Mouse (Mus musculus): ENCODE measurements around the gene Mdh1b. TPM values are rescaled to one million over a fixed set of nuclear protein-coding genes. Genes with fewer than 3 reads are reported as not detected.

The Mdh1b gene
- total RNA-seq (2022), result under 1 TPM in 2 of 4 experiments, not detected in 2; 0.21 to 0.46 TPM

- DNase-seq, result peak; percentile 87
Observed at GRCm38 (mm10) chr1:63730240-63730771, at the start of gene Mdh1b, which contains the start of gene Fastkd2. Gene Mdh1b, minus strand, starts transcription at chr1:63730318. Gene Fastkd2, plus strand, starts transcription at chr1:63730614.

GRCm38 (mm10) chr1:63776902-63777630 is 46.9 kb upstream of the Mdh1b start:
- DNase-seq, result no peak

- no peak for DNase-seq
Observed at GRCm38 (mm10) chr1:63776396-63776795, 46.3 kb upstream of the Mdh1b start.

GRCm38 (mm10) chr1:63770309-63770708 is 40.2 kb upstream of the Mdh1b start:
- no peak for DNase-seq

GRCm38 (mm10) chr1:63769167-63769566 is 39.0 kb upstream of the Mdh1b start, which contains the start of gene 4933402D24Rik:
Gene 4933402D24Rik, minus strand, starts transcription at chr1:63769267.
- DNase-seq, result no peak

- DNase-seq, result no peak
Observed at GRCm38 (mm10) chr1:63768112-63768511, 38.0 kb upstream of the Mdh1b start.

GRCm38 (mm10) chr1:63764395-63764794 is 34.3 kb upstream of the Mdh1b start:
- no peak for DNase-seq

GRCm38 (mm10) chr1:63763881-63764386 is 33.8 kb upstream of the Mdh1b start:
- DNase-seq, result no peak

GRCm38 (mm10) chr1:63763212-63763694 is 33.1 kb upstream of the Mdh1b start:
- peak; percentile 19 for DNase-seq

- DNase-seq, result no peak
Observed at GRCm38 (mm10) chr1:63756005-63756404, 25.9 kb upstream of the Mdh1b start.

- no peak for DNase-seq
Observed at GRCm38 (mm10) chr1:63729796-63730195, 322 bp downstream of the Mdh1b start.

GRCm38 (mm10) chr1:63720161-63720560 is 10.0 kb downstream of the Mdh1b start:
- no peak for DNase-seq

- DNase-seq, result no peak
Observed at GRCm38 (mm10) chr1:63708876-63709275, 21.2 kb downstream of the Mdh1b start.

- no peak for DNase-seq
Observed at GRCm38 (mm10) chr1:63705733-63706132, 24.4 kb downstream of the Mdh1b start.

GRCm38 (mm10) chr1:63696861-63697260 is 33.3 kb downstream of the Mdh1b start:
- no peak for DNase-seq

GRCm38 (mm10) chr1:63686827-63687226 is 43.3 kb downstream of the Mdh1b start, which contains the start of gene Dytn:
Gene Dytn, minus strand, starts transcription at chr1:63686927.
- no peak for DNase-seq

GRCm38 (mm10) chr1:63675975-63676374 is 54.1 kb downstream of the Mdh1b start:
- DNase-seq, result no peak

GRCm38 (mm10) chr1:63668852-63669160 is 61.3 kb downstream of the Mdh1b start:
- no peak for DNase-seq

GRCm38 (mm10) chr1:63667949-63668851 is 61.9 kb downstream of the Mdh1b start:
- DNase-seq, result no peak

- DNase-seq, result no peak
Observed at GRCm38 (mm10) chr1:63667201-63667948, 62.7 kb downstream of the Mdh1b start.

- no peak for DNase-seq
Observed at GRCm38 (mm10) chr1:63666089-63666488, 64.0 kb downstream of the Mdh1b start.

- DNase-seq, result peak; percentile 4
Observed at GRCm38 (mm10) chr1:63659591-63659990, 70.5 kb downstream of the Mdh1b start.
